Mouse (Mus musculus) embryonic facial prominence, embryonic 14.5 days (tissue): ENCODE data around the gene Slc17a2. TPM values are rescaled to one million over a fixed set of nuclear protein-coding genes. Genes with fewer than 3 reads are reported as not detected.

Experiments used
- ATAC-seq: fragments of 200-750 bp; cut with Nextera tagmentation; 2 replicates; pipeline ENCODE4 v1.8.0; 2017; ENCODE audit warnings: low read depth, moderate number of reproducible peaks, moderate TSS enrichment
- DNase-seq: peaks from one replicate; pipeline ENCODE4 v3.0.0-alpha.2; 2015; ENCODE audit warnings: low spot score
- H3K27ac ChIP-seq: fragments of 300-500 bp; sonication (generic); replicated peaks from 2 replicates; pipeline ENCODE4 v1.5.1; 2014; ENCODE audit warnings: low read depth, mild to moderate bottlenecking, low read length, moderate library complexity
- H3K27me3 ChIP-seq: fragments of 300-500 bp; sonication (generic); replicated peaks from 2 replicates; pipeline ENCODE4 v1.6.1; 2014; ENCODE audit warnings: low read length; ENCODE audit not compliant: control insufficient read depth, insufficient read depth
- H3K36me3 ChIP-seq: fragments of 300-500 bp; sonication (generic); 2 replicates; pipeline ENCODE4 v1.6.1; 2014; ENCODE audit warnings: low read length, mixed read lengths; ENCODE audit not compliant: control insufficient read depth, insufficient read depth
- H3K4me1 ChIP-seq: fragments of 300-500 bp; sonication (generic); 2 replicates; pipeline ENCODE4 v1.6.1; 2014; ENCODE audit warnings: antibody characterized with exemption, low read length; ENCODE audit not compliant: control insufficient read depth, insufficient read depth
- H3K4me2 ChIP-seq: fragments of 300-500 bp; sonication (generic); 2 replicates; pipeline ENCODE4 v1.6.1; 2014; ENCODE audit warnings: low read depth, mild to moderate bottlenecking, low read length, moderate library complexity, mixed read lengths
- H3K4me3 ChIP-seq: fragments of 300-500 bp; sonication (generic); 2 replicates; pipeline ENCODE4 v1.5.1; 2014; ENCODE audit warnings: low read depth, mild to moderate bottlenecking, low read length
- H3K9ac ChIP-seq: fragments of 300-500 bp; sonication (generic); 2 replicates; pipeline ENCODE4 v1.6.1; 2014; ENCODE audit warnings: low read depth, mild to moderate bottlenecking, low read length, moderate library complexity, mixed read lengths
- H3K9me3 ChIP-seq: fragments of 300-500 bp; sonication (generic); 2 replicates; pipeline ENCODE4 v1.6.1; 2016; ENCODE audit warnings: low read length; ENCODE audit not compliant: control insufficient read depth
- WGBS: fragments of 180-500 bp; shearing (Covaris S2); extraction: QIAGEN DNeasy Blood & Tissue Kit; methylation state at CpG from one replicate; pipeline ENCODE4 v1.1.7; 2014; 5-methylcytosine and 5-hydroxymethylcytosine counted together
- polyA plus RNA-seq: library from polyadenylated mRNA; unstranded; fragments of >200 nt; fragmentation: Nextera tagmentation; extraction: Ambion mirVana; gene quantifications from 2 replicates; pipeline ENCODE4 v1.2.1, GENCODE M21; 2014

Gene Slc17a2
- not detected in 2 replicates for polyA plus RNA-seq

DNA sequence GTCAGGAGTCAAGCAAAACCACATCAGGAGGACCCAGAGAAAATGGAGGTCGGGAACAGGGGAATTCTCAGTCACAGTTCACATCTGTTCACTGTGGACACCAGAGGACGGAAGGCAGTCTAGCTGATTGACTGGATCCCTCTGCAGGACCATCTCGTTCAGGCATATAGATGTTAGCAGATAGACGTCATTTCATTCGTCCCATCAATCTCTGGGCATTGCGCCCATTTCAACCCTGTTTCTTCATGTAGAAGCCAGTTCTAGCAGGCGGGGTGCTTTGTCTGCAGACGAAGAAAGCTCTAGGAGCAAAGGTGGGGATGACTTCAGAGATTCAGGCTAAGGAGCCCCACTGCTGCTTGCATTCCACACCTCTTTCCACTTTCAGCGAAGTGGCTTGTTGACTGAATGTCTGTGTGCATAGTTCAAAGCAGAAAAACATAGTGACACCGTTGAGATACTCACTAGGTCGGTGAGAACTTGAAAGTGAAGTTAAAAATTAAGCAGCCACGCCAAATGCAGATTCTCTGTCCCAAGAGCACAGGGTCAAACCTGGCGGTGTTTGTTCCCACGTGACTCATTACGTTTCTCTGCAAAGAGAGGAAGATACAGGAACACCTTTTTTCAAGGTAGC, at the start of gene Slc17a2:
Slc17a2 (plus strand) TSS at position 572 of the 631 bp plus-strand sequence.
- no peak within 1 kb of the TSS for H3K27ac ChIP-seq
- DNase-seq (no peak), ATAC-seq (no peak)
- WGBS = 82% methylated on average over 15 of the region's 15 CpGs
- H3K4me2 ChIP-seq = no peak within 1 kb of the TSS
- no peaks in the 10 kb centered on the region for H3K9me3 ChIP-seq
- H3K4me3 ChIP-seq = no peak within 1 kb of the TSS
- no peaks in the 10 kb centered on the region for H3K4me1 ChIP-seq
- no peak within 1 kb of the TSS for H3K9ac ChIP-seq
- H3K27me3 ChIP-seq = no peaks in the 10 kb centered on the region
- H3K36me3 ChIP-seq = no peaks in the 10 kb centered on the region

DNA sequence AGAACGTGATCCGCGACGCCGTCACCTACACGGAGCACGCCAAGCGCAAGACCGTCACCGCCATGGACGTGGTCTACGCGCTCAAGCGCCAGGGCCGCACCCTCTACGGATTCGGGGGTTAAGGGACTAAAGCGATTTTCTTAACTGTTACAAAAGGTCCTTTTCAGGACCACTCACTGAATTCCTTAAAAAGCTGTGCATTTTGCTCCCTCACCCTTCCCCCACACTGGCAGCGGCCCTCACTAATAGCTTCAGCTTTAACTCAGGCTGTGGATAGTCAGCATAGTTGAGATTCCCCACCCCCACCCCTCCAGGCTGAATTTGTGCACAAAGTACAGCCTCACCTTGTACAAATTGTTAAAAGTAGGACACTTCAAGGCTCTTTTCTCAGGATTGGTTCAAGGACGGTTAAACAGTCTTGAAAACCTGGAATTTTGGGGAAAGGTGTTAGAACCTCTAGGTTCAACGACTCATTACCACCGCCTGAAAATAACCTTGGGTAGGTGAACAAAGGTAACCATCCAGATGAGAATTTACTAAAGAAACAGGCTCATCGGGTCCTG, 49.5 kb upstream of the Slc17a2 start:
- ATAC-seq (peak; percentile 0; the same call in 1 of the 2 replicates), DNase-seq (peak; percentile 58)
- Histone ChIP-seq H3K27ac (peak overlapping the region; percentile 93), H3K27me3 (no peaks in the 10 kb centered on the region), H3K4me3 (peak overlapping the region; percentile 45), H3K36me3 (no peaks in the 10 kb centered on the region), H3K9ac (peak overlapping the region; percentile 69), H3K4me1 (peaks cover 7% of the 10 kb centered on the region; the same call in 1 of the 2 replicates), H3K4me2 (peak overlapping the region; percentile 76), H3K9me3 (no peaks in the 10 kb centered on the region)
- 2% methylated on average over 13 of the region's 23 CpGs for WGBS

DNA sequence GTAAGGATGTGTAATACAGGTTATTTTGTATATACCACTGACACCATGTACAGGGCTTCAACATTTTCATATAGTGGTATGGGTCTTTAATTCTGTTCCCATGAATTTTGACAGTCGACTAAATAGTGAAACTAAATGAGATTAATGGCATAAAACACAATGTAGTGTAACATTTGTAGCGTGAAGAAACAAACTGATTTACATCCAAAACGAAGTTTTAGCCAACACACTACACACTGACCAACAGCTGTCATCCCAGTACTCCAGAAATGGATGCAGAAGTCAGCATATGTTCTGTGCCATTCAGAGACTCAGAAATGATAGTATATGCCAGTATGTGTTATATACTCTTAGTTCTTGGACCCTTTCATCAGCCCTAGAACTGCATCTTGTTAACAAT, 48.9 kb upstream of the Slc17a2 start:
- no peak for DNase-seq
- WGBS = 54% methylated on average over 3 of the region's 3 CpGs
- Histone ChIP-seq H3K9me3 (no peaks in the 10 kb centered on the region), H3K27me3 (no peaks in the 10 kb centered on the region), H3K27ac (peak overlapping the region; percentile 93), H3K36me3 (no peaks in the 10 kb centered on the region), H3K4me2 (peak overlapping the region; percentile 76), H3K4me1 (peaks cover 7% of the 10 kb centered on the region), H3K9ac (no peak overlapping the region; the same call in 1 of the 2 replicates), H3K4me3 (peak overlapping the region; percentile 45)
- no peak for ATAC-seq

DNA sequence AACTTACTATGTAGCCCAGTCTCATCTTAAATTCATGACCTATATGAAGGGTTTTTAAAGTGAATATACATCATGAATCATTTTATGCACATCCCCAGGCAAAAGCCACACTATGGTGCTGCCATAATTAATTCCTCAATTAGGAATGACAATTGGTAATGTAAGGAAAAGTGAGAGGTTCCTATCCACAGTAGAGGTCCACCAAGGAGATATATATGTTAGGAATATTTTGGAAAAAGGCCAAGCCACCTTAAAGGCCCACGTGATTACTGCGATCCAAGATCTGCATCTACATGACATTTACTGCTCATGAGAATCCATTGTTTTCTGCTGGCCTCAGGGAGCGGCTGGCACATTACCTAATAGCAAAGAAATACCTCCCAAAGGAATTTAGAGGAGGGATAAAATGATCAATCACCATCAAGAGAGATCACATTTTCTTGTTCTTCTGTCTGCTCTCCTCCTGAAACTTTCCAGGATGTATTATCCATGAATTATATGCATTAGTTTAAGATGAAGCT, 47.5 kb upstream of the Slc17a2 start:
- no peaks in the 10 kb centered on the region for H3K27me3 ChIP-seq
- peaks cover 13% of the 10 kb centered on the region for H3K4me1 ChIP-seq
- H3K9me3 ChIP-seq = no peaks in the 10 kb centered on the region
- no peak overlapping the region for H3K9ac ChIP-seq
- WGBS = 74% methylated on average over 3 of the region's 3 CpGs
- ATAC-seq (no peak), DNase-seq (no peak)
- no peaks in the 10 kb centered on the region for H3K36me3 ChIP-seq
- H3K27ac ChIP-seq = peak overlapping the region; percentile 93; the same call in 1 of the 2 replicates
- 0 out of 2 replicates have a peak overlapping the region, but pooled peaks have one; percentile 84 for H3K4me2 ChIP-seq
- H3K4me3 ChIP-seq = no peak overlapping the region

DNA sequence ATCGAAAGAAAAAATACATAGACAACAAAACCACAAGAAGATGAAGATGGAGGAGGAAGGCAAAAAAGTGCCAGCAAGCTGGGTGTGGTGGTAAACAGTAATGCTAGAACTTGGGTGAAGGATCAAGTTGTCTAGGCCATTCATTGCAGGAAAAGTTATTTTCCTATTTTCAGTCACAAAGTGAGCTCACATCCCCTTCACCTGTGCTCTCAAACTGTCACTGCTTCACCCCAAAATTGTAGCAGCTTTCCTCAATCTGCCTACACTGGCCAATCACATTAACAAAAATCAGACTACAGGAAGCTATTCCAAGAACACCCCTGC, 46.9 kb upstream of the Slc17a2 start:
- DNase-seq (no peak), ATAC-seq (no peak)
- peak overlapping the region; percentile 84 for H3K4me2 ChIP-seq
- peak overlapping the region; percentile 68 for H3K9ac ChIP-seq
- 83% methylated on average over 1 of the region's 1 CpGs for WGBS
- peak overlapping the region; percentile 93 for H3K27ac ChIP-seq
- H3K9me3 ChIP-seq = no peaks in the 10 kb centered on the region
- peak overlapping the region; percentile 54 for H3K4me3 ChIP-seq
- H3K27me3 ChIP-seq = no peaks in the 10 kb centered on the region
- H3K4me1 ChIP-seq = peaks cover 18% of the 10 kb centered on the region
- no peaks in the 10 kb centered on the region for H3K36me3 ChIP-seq

DNA sequence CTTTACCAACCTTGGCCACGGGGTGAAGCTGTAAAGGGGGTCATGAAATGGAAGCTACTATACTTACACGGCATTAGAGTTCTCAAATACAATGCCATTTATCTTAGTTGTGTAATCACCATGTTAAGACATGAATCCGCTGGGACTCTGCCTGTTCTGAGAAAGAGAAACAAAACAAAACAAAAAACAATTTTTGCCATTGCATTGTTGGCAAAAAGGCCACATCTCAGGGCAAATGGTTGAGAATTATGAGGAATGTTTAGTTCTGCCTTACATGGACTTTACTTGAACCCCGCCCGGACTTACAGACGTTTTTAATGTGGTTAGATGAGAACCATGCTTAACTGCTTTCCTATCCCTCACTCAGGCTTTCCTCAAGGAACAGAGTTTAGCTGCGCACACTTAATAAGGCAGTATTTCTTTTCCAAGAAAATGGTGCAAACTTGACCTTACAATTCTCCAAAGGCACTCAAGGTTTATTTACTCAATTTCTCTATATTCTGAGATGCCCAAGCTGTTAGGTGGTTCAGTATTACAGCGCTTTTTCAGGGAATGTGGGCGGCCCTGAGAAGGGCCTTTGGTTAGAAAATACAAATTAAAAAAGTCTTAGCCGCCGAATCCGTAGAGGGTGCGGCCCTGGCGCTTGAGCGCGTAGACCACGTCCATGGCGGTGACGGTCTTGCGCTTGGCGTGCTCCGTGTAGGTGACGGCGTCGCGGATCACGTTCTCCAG, 46.4 kb upstream of the Slc17a2 start:
- Histone ChIP-seq H3K4me3 (peak overlapping the region; percentile 54), H3K27ac (peak overlapping the region; percentile 93), H3K9me3 (no peaks in the 10 kb centered on the region), H3K4me1 (peaks cover 20% of the 10 kb centered on the region), H3K9ac (peak overlapping the region; percentile 68), H3K27me3 (no peaks in the 10 kb centered on the region), H3K4me2 (peak overlapping the region; percentile 84), H3K36me3 (no peaks in the 10 kb centered on the region)
- peak; percentile 56 for DNase-seq
- WGBS = 1% methylated on average over 17 of the region's 27 CpGs
- peak; percentile 3 for ATAC-seq

DNA sequence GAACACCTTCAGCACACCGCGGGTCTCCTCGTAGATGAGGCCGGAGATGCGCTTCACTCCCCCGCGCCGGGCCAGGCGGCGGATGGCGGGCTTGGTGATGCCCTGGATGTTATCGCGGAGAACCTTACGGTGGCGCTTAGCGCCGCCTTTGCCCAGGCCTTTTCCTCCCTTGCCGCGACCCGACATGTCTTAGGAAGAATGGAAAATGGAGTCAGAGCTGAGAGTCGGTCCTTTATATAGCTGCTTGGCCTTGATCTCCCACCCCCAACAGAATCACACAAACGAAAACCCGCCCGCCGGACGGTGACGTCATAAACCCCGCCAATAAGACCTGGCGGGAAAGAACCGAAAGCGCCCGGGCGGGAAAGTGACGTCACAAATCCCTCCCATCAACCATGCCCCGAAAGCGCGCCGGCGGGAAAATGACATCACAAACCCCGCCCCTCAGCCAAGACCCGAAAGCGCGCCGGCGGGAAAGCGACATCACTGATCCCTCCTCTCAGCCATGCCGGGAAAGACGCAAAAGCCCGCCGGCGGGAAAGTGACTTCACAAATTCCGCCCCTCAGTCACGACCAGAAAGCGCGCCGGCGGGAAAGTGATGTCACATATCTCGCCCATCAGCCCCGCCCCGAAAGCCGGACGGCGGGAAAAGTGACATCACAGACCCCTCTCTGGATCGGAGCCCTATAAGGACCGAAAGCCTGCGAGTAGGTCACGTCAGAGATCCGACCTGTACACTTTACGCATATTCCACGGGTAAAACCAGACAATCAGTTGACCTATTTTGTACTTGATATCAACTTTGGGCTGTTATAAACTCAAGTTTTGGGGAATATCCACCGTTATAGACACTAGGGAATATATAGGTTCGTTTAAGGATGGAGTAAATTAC, 45.6 kb upstream of the Slc17a2 start, which contains the start of gene Hist1h4a:
Hist1h4a (minus strand) TSS at position 259 of the 893 bp plus-strand sequence.
- under 1% methylated on average over 54 of the region's 72 CpGs for WGBS
- H3K9me3 ChIP-seq = no peaks in the 10 kb centered on the region

More for the DNA sequence above, 45.6 kb upstream of the Slc17a2 start, which contains the start of gene Hist1h4a:
- peaks cover 20% of the 10 kb centered on the region for H3K4me1 ChIP-seq
- H3K4me2 ChIP-seq = peak within 1 kb of the TSS; percentile 84
- peak within 1 kb of the TSS; percentile 73 for H3K9ac ChIP-seq
- DNase-seq (peak; percentile 99), ATAC-seq (peak; percentile 64)
- H3K27ac ChIP-seq = peak within 1 kb of the TSS; percentile 93
- H3K36me3 ChIP-seq = no peaks in the 10 kb centered on the region
- H3K4me3 ChIP-seq = peak within 1 kb of the TSS; percentile 54
- no peaks in the 10 kb centered on the region for H3K27me3 ChIP-seq
